Mouse (Mus musculus) thymus, postnatal 10 days (tissue): Measurements from ENCODE around the gene Fbxo27.
A peak's percentile ranks its signal among the peaks of the same experiment; 100 is the strongest.

Experiments
- DNase-seq, 2 experiments: peaks; one replicate each; pipeline ENCODE4 v3.0.0; 2021; ENCODE audit warnings: low spot score in 2 of 2

Gene Fbxo27

GRCm38 (mm10) chr7:28702601-28703143, 10.0 kb downstream of the Fbxo27 start:
- no peak for DNase-seq

- no peak for DNase-seq
Observed at GRCm38 (mm10) chr7:28709454-28709853, 16.8 kb downstream of the Fbxo27 start.

GRCm38 (mm10) chr7:28710962-28711361, 18.3 kb downstream of the Fbxo27 start:
- no peak for DNase-seq

- DNase-seq = no peak
Observed at GRCm38 (mm10) chr7:28714667-28715066, 22.0 kb downstream of the Fbxo27 start.

GRCm38 (mm10) chr7:28715598-28715997, 22.9 kb downstream of the Fbxo27 start:
- DNase-seq = no peak

GRCm38 (mm10) chr7:28716590-28717281, 24.1 kb downstream of the Fbxo27 start, which contains the start of gene Fbxo17:
Gene Fbxo17 (plus strand): TSS chr7:28716804.
- peak in 1 of 2 experiments; percentile 59 for DNase-seq

- DNase-seq = no peak
Observed at GRCm38 (mm10) chr7:28717726-28718125, 25.1 kb downstream of the Fbxo27 start.

GRCm38 (mm10) chr7:28719159-28719558, 26.5 kb downstream of the Fbxo27 start:
- no peak for DNase-seq

- no peak for DNase-seq
Observed at GRCm38 (mm10) chr7:28719650-28720049, 27.0 kb downstream of the Fbxo27 start.

GRCm38 (mm10) chr7:28720753-28721537, 28.3 kb downstream of the Fbxo27 start:
- no peak for DNase-seq

- no peak for DNase-seq
Observed at GRCm38 (mm10) chr7:28722079-28722478, 29.4 kb downstream of the Fbxo27 start.

GRCm38 (mm10) chr7:28724613-28725012, 32.0 kb downstream of the Fbxo27 start:
- no peak for DNase-seq

GRCm38 (mm10) chr7:28726600-28726999, 34.0 kb downstream of the Fbxo27 start:
- peak; percentile 58 to 90 for DNase-seq

- no peak for DNase-seq
Observed at GRCm38 (mm10) chr7:28727649-28728340, 35.1 kb downstream of the Fbxo27 start.

GRCm38 (mm10) chr7:28732341-28733142, 39.9 kb downstream of the Fbxo27 start:
- peak; percentile 73 to 75 for DNase-seq

- no peak for DNase-seq
Observed at GRCm38 (mm10) chr7:28733211-28733610, 40.6 kb downstream of the Fbxo27 start.

GRCm38 (mm10) chr7:28735701-28736100, 43.1 kb downstream of the Fbxo27 start:
- DNase-seq = no peak

- no peak for DNase-seq
Observed at GRCm38 (mm10) chr7:28739829-28740228, 47.2 kb downstream of the Fbxo27 start.

GRCm38 (mm10) chr7:28740949-28741348, 48.3 kb downstream of the Fbxo27 start:
- DNase-seq = no peak

- no peak for DNase-seq
Observed at GRCm38 (mm10) chr7:28741368-28741708, 48.7 kb downstream of the Fbxo27 start.

GRCm38 (mm10) chr7:28741709-28742438, 49.2 kb downstream of the Fbxo27 start, which contains the start of the genes Mrps12 and Sars2:
Gene Mrps12 (minus strand): TSS chr7:28741820.
Gene Sars2 (plus strand): TSS chr7:28741992.
- peak; percentile 93 to 94 for DNase-seq
